Mouse (Mus musculus) midbrain, embryonic 11.5 days (tissue): ENCODE measurements around the gene Susd5. TPM values are rescaled to one million over a fixed set of nuclear protein-coding genes. Genes with fewer than 3 reads are reported as not detected.
A peak's percentile ranks its signal among the peaks of the same experiment; 100 is the strongest.

Experiments
- ATAC-seq: fragments of 200-750 bp; cut with Nextera tagmentation; 2 replicates; pipeline ENCODE4 v1.8.0; 2017; ENCODE audit warnings: moderate TSS enrichment, moderate library complexity; ENCODE audit not compliant: low FRiP score
- DNase-seq: peaks from one replicate; pipeline ENCODE4 v3.0.0; 2015; ENCODE audit warnings: low spot score; ENCODE audit errors: missing footprints
- H3K27ac ChIP-seq: fragments of 300-500 bp; sonication (generic); 2 replicates; pipeline ENCODE4 v1.5.1; 2014; ENCODE audit warnings: low read depth, low read length
- H3K27me3 ChIP-seq: fragments of 300-500 bp; sonication (generic); 2 replicates; pipeline ENCODE4 v1.6.1; 2014; ENCODE audit warnings: mild to moderate bottlenecking, low read length, moderate library complexity, mixed read lengths; ENCODE audit not compliant: control insufficient read depth, insufficient read depth
- H3K36me3 ChIP-seq: fragments of 300-500 bp; sonication (generic); 2 replicates; pipeline ENCODE4 v1.6.1; 2014; ENCODE audit warnings: mild to moderate bottlenecking, low read length, moderate library complexity, mixed read lengths; ENCODE audit not compliant: control insufficient read depth, insufficient read depth
- H3K4me1 ChIP-seq: fragments of 300-500 bp; sonication (generic); 2 replicates; pipeline ENCODE4 v1.6.1; 2014; ENCODE audit warnings: low read length; ENCODE audit not compliant: control insufficient read depth, insufficient read depth
- H3K4me2 ChIP-seq: fragments of 300-500 bp; sonication (generic); 2 replicates; pipeline ENCODE4 v1.6.1; 2014; ENCODE audit warnings: mild to moderate bottlenecking, moderate library complexity
- H3K4me3 ChIP-seq: fragments of 300-500 bp; sonication (generic); 2 replicates; pipeline ENCODE4 v1.5.1; 2014; ENCODE audit warnings: low read depth, low read length
- H3K9ac ChIP-seq: fragments of 300-500 bp; sonication (generic); 2 replicates; pipeline ENCODE4 v1.6.1; 2014; ENCODE audit warnings: low read length
- H3K9me3 ChIP-seq: fragments of 300-500 bp; sonication (generic); 2 replicates; pipeline ENCODE4 v1.6.1; 2016; ENCODE audit warnings: low read length; ENCODE audit not compliant: control insufficient read depth
- WGBS: fragments of 180-500 bp; shearing (Covaris S2); extraction: QIAGEN DNeasy Blood & Tissue Kit; methylation state at CpG from one replicate; pipeline ENCODE4 v1.1.7; 2014; 5-methylcytosine and 5-hydroxymethylcytosine counted together
- polyA plus RNA-seq: library from polyadenylated mRNA; unstranded; fragments of >200 nt; fragmentation: Nextera tagmentation; extraction: Ambion mirVana; gene quantifications from 2 replicates; pipeline ENCODE4 v1.2.1, GENCODE M21; 2014

Susd5 gene
- polyA plus RNA-seq, 1 experiment from 2014 or later: 0.30 TPM

DNA sequence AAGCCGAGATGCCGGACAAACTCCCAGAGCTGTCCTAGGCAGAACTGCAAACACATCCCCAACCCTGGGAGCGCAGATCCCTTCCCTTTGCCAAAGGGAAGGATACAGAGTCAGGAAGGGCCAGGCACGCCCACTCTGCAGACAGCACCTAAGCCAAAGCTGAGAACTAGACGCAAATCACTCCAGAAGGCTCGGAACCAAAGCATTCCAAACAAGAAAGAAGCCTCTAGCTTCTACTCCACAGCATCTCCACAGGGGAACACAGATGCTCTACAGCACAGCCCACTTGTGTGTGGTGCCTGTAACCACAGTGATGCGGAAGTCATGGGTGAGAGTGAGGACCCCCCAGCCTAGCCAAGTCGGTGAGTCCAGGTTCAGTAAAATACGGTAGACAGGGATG is 31.8 kb upstream of the Susd5 start:
- no peak overlapping the region for H3K9ac ChIP-seq
- DNase-seq (peak; percentile 69), ATAC-seq (no peak)
- 72% methylated on average over 9 of the region's 9 CpGs for WGBS
- H3K36me3 ChIP-seq: no peaks in the 10 kb centered on the region
- H3K4me2 ChIP-seq: no peak overlapping the region
- no peak overlapping the region for H3K27ac ChIP-seq
- no peaks in the 10 kb centered on the region; the same call in 1 of the 2 replicates for H3K27me3 ChIP-seq
- H3K4me3 ChIP-seq: no peak overlapping the region
- peaks cover 3% of the 10 kb centered on the region for H3K4me1 ChIP-seq
- H3K9me3 ChIP-seq: no peaks in the 10 kb centered on the region

DNA sequence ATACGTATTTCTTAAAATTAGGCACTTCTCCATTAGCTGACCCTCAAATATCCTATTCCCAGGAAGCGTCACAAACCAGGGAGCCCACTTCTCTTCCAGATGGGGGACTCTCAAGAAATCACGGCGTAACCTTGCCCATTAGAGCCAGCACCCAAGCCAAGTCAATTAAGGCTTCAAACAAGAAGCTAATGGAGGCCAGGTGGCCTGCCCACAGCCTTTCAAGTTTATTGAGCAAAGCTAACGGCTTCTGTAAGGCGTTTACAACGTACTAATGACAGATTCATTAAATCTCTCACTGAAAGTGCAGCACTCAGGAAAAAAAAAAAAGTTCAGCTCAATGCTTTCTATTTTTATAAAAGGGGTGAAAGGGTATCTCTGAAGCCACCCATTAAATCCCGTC is 31.1 kb upstream of the Susd5 start:
- H3K4me1 ChIP-seq: peaks cover 3% of the 10 kb centered on the region
- DNase-seq (no peak), ATAC-seq (no peak)
- H3K4me2 ChIP-seq: peak overlapping the region; percentile 83
- no peak overlapping the region for H3K27ac ChIP-seq
- no peaks in the 10 kb centered on the region for H3K36me3 ChIP-seq
- no peaks in the 10 kb centered on the region for H3K9me3 ChIP-seq
- H3K4me3 ChIP-seq: peak overlapping the region; percentile 67
- no peaks in the 10 kb centered on the region; the same call in 1 of the 2 replicates for H3K27me3 ChIP-seq
- WGBS: 28% methylated on average over 8 of the region's 8 CpGs
- H3K9ac ChIP-seq: peak overlapping the region; percentile 75; the same call in 1 of the 2 replicates

DNA sequence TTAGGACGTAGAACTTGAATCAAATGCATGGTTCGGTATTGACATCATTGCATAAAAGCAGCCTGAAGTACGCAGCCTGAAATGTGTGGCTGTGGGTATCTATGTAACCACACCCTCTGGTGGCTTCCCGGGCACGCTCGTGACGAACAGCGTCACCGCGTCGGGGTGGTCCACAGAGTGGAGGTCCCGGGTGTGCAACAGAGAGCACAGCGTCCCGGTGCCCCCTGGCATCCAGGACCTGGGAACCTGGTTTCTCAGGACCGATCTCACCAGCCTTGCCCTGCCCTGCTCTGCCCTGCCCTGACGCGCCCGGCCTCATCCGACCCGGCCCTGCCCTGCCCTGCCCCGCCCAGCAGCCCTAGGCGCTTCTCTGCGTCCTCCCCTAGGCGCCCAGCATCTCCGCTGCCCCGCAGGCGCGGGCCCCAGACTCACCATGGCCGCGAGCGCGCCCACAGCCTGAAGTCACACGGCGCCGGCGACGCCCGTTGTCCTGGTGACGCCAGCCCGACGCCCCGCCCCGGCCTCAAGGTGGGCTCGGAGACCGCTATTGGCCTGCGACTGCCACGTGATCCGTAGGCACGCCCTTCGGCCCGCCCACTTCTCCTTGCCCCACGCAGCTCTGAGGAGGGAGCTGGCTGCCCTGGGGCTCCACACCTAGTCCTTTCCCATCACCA is 30.5 kb upstream of the Susd5 start:
- Histone ChIP-seq H3K4me3 (peak overlapping the region; percentile 67), H3K4me2 (peak overlapping the region; percentile 83), H3K9ac (peak overlapping the region; percentile 75), H3K27ac (no peak overlapping the region; the same call in 1 of the 2 replicates), H3K9me3 (no peaks in the 10 kb centered on the region), H3K27me3 (no peaks in the 10 kb centered on the region; the same call in 1 of the 2 replicates), H3K4me1 (peaks cover 3% of the 10 kb centered on the region), H3K36me3 (no peaks in the 10 kb centered on the region)
- WGBS: under 1% methylated on average over 50 of the region's 52 CpGs
- peak; percentile 98 for DNase-seq
- peak; percentile 98 for ATAC-seq

DNA sequence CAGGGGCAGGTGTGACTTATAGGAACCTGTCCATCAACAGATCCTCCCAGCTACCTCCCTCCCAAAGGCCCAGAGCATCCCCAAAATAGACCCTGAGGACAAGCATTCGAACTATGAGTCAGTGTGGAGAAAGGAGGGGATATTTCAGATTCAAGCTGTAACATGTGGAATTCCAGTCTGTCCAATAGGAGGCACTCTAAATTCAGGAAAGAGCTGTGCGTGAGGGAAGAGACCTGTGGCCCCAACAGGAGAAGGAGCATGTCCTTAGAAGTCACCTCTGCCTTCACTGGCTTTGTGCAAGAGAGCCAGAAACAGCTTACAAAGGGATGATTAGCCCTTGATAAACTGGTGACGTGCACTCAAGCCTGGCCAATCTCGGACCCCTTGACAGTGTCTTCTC is 16.0 kb upstream of the Susd5 start:
- H3K27me3 ChIP-seq: no peaks in the 10 kb centered on the region
- no peak for ATAC-seq
- H3K4me3 ChIP-seq: no peak overlapping the region
- H3K4me1 ChIP-seq: no peaks in the 10 kb centered on the region
- H3K9ac ChIP-seq: no peak overlapping the region
- no peaks in the 10 kb centered on the region for H3K36me3 ChIP-seq
- DNase-seq: no peak
- no peak overlapping the region for H3K4me2 ChIP-seq
- no peaks in the 10 kb centered on the region for H3K9me3 ChIP-seq
- WGBS: 61% methylated on average over 4 of the region's 4 CpGs
- H3K27ac ChIP-seq: no peak overlapping the region

DNA sequence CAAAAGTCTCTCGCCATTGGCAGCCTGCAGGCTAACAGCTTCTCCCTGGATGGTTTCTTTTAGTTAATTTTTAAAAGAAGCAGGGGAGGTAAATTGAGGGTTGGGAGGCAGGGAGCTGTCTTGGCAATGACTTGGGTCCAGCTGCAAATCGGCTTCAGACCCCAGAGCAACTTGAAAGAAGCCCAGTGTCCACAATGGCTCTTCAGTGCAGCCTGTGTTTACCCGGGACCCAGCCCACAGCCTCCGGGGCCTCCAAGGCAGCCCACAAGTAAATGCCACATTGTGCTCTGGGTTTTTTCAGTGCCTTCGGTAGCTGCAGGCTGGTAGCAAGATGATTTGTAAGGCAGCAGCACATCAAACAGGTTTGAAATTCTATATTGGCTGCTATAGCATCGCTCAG is 14.4 kb upstream of the Susd5 start:
- WGBS: 56% methylated on average over 6 of the region's 6 CpGs
- Histone ChIP-seq H3K4me3 (no peak overlapping the region), H3K4me1 (no peaks in the 10 kb centered on the region), H3K9me3 (no peaks in the 10 kb centered on the region), H3K4me2 (no peak overlapping the region), H3K9ac (peak overlapping the region; percentile 20; the same call in 1 of the 2 replicates), H3K27ac (no peak overlapping the region), H3K36me3 (no peaks in the 10 kb centered on the region), H3K27me3 (no peaks in the 10 kb centered on the region)
- ATAC-seq: no peak
- DNase-seq: no peak

DNA sequence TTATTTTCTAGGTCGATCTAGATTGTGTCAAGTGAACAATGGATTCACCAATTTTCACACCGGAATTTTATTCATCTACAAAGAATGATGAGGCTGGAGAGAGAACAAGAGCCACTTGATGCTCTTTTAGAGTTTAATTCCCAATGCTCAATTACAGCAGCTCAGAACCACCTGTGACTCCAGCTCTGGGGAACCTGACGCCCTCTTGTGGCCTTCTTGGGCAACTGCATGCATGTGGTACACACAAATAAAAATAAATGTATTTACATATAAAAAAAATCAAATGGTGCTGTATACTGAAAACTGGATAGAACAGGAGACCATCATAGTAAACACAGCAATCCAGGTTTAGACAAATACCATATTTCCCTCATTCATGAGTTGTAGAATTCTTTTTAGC is 12.5 kb upstream of the Susd5 start:
- H3K9ac ChIP-seq: no peak overlapping the region
- H3K36me3 ChIP-seq: no peaks in the 10 kb centered on the region
- H3K9me3 ChIP-seq: no peaks in the 10 kb centered on the region
- H3K27ac ChIP-seq: no peak overlapping the region
- no peaks in the 10 kb centered on the region for H3K4me1 ChIP-seq
- ATAC-seq (no peak), DNase-seq (no peak)
- no peaks in the 10 kb centered on the region for H3K27me3 ChIP-seq
- no peak overlapping the region for H3K4me2 ChIP-seq
- whole genome bisulfite sequencing: 59% methylated on average over 3 of the region's 3 CpGs
- H3K4me3 ChIP-seq: no peak overlapping the region

DNA sequence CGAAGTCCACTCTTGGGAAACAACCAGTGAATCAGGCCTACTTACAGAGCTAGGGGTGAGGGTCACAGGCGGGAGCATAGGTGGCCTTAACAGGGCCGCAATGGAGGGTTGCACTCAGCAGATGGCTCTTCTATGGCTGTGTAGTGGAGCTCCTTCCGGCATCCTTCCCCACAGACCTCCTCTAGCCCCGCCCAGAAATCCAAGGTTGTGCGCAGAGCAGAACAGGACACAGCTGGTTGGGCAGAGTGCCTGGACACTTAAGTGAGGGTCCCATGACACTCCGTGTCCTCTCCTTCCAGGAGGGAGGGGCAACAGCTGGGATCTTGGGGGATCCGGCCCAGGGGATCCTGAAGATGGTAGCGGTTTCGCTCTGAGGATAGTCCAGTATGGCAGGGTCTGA is 10.9 kb upstream of the Susd5 start, which contains the start of gene Fbxl2:
TSS of gene Fbxl2 (minus strand) at position 164 of the 400 bp plus-strand sequence.
- DNase-seq (no peak), ATAC-seq (no peak)
- Histone ChIP-seq H3K9me3 (no peaks in the 10 kb centered on the region), H3K9ac (no peak within 1 kb of the TSS), H3K36me3 (no peaks in the 10 kb centered on the region), H3K4me3 (no peak within 1 kb of the TSS), H3K27ac (no peak within 1 kb of the TSS), H3K27me3 (no peaks in the 10 kb centered on the region), H3K4me2 (no peak within 1 kb of the TSS), H3K4me1 (no peaks in the 10 kb centered on the region)
- 88% methylated on average over 10 of the region's 10 CpGs for WGBS

DNA sequence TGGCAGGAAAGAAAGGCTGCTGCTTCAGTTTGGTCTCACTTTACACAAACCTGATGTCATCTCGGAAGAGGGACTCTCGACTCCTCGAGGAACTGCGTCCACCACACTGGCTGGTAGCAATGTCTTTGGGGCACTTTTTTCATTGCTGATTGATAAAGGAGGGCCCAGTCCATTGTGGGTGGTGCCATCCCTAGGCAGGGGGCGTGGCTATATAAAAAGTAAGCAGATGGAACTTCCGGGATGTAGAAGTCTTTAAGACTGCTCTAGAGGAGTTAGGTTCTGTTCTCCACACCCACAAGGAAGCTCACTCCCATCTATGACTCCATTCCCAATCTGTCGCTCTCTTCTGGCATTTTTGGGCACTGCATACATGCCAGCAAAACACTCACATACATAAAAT is 10.3 kb upstream of the Susd5 start:
- Histone ChIP-seq H3K4me3 (no peak overlapping the region), H3K36me3 (no peaks in the 10 kb centered on the region), H3K27ac (no peak overlapping the region), H3K27me3 (no peaks in the 10 kb centered on the region), H3K4me2 (no peak overlapping the region), H3K9ac (no peak overlapping the region), H3K4me1 (no peaks in the 10 kb centered on the region), H3K9me3 (no peaks in the 10 kb centered on the region)
- DNase-seq (no peak), ATAC-seq (no peak)
- 90% methylated on average over 7 of the region's 7 CpGs for WGBS

DNA sequence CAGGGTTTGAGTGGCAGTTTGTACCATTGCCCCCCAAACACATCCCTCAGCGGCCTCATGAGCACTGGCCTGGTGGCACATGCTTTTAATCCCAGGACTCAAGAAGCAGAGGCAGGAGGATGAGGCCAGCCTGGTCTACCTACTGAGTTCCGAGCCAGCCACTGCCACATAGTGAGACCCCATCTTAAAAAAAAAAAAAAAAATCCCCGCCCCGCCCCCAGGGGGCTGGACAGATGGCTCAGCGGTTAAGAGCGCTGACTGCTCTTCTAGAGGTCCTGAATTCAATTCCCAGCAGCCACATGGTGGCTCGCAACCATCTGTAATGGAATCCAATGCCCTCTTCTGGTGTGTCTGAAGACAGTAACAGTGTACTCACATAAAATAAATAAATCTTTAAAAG is 6.8 kb upstream of the Susd5 start:
- DNase-seq: no peak
- Histone ChIP-seq H3K4me2 (no peak overlapping the region), H3K9me3 (no peaks in the 10 kb centered on the region), H3K4me3 (no peak overlapping the region), H3K36me3 (no peaks in the 10 kb centered on the region), H3K4me1 (no peaks in the 10 kb centered on the region), H3K27me3 (no peaks in the 10 kb centered on the region), H3K27ac (no peak overlapping the region), H3K9ac (no peak overlapping the region)
- 88% methylated on average over 7 of the region's 7 CpGs for WGBS
- ATAC-seq: no peak
